Mouse (Mus musculus) intestine, embryonic 14.5 days (tissue): ENCODE results near the gene Clstn1. TPM values are rescaled to one million over a fixed set of nuclear protein-coding genes. Genes with fewer than 3 reads are reported as not detected.

Source experiments
- ATAC-seq: fragments of 200-750 bp; cut with Nextera tagmentation; replicated peaks from 2 replicates; pipeline ENCODE4 v1.8.0; 2017; ENCODE audit warnings: low read depth, moderate number of reproducible peaks, moderate TSS enrichment, moderate library complexity; ENCODE audit not compliant: low FRiP score, low TSS enrichment
- DNase-seq: peaks from one replicate; pipeline ENCODE4 v3.0.0-alpha.2; 2018; ENCODE audit warnings: low spot score
- H3K27ac ChIP-seq: fragments of 300-500 bp; sonication (generic); 2 replicates; pipeline ENCODE4 v1.5.1; 2014; ENCODE audit warnings: low read depth, mild to moderate bottlenecking, control low read depth
- H3K27me3 ChIP-seq: fragments of 300-500 bp; sonication (generic); replicated peaks from 2 replicates; pipeline ENCODE4 v1.6.1; 2014; ENCODE audit warnings: low read length, control low read depth; ENCODE audit not compliant: control insufficient read depth, insufficient read depth
- H3K36me3 ChIP-seq: fragments of 300-500 bp; sonication (generic); 2 replicates; pipeline ENCODE4 v1.6.1; 2014; ENCODE audit warnings: low read length, control low read depth; ENCODE audit not compliant: control insufficient read depth, insufficient read depth
- H3K4me1 ChIP-seq: fragments of 300-500 bp; sonication (generic); replicated peaks from 2 replicates; pipeline ENCODE4 v1.6.1; 2014; ENCODE audit warnings: low read length, control low read depth, mixed read lengths; ENCODE audit not compliant: control insufficient read depth, insufficient read depth
- H3K4me2 ChIP-seq: fragments of 300-500 bp; sonication (generic); 2 replicates; pipeline ENCODE4 v1.6.1; 2014; ENCODE audit warnings: low read length
- H3K4me3 ChIP-seq: fragments of 300-500 bp; sonication (generic); 2 replicates; pipeline ENCODE4 v1.5.1; 2014; ENCODE audit warnings: low read depth, low read length, control low read depth, mixed read lengths
- H3K9ac ChIP-seq: fragments of 300-500 bp; sonication (generic); 2 replicates; pipeline ENCODE4 v1.6.1; 2014; ENCODE audit warnings: mild to moderate bottlenecking, low read length
- H3K9me3 ChIP-seq: fragments of 300-500 bp; sonication (generic); 2 replicates; pipeline ENCODE4 v1.6.1; 2016; ENCODE audit warnings: low read length, control low read depth; ENCODE audit not compliant: control insufficient read depth
- WGBS: fragments of 180-500 bp; shearing (Covaris S2); extraction: QIAGEN DNeasy Blood & Tissue Kit; methylation state at CpG from one replicate; pipeline ENCODE4 v1.1.7; 2014; 5-methylcytosine and 5-hydroxymethylcytosine counted together
- polyA plus RNA-seq: library from polyadenylated mRNA; unstranded; fragments of >200 nt; fragmentation: Nextera tagmentation; extraction: Ambion mirVana; gene quantifications from 2 replicates; pipeline ENCODE4 v1.2.1, GENCODE M21; 2014

Gene Clstn1
- polyA plus RNA-seq, 1 experiment from 2014 or later: 30.8 TPM

GRCm38 (mm10) chr4:149549221-149549925 lies 36.9 kb upstream of the Clstn1 start:
- peak; percentile 84 for DNase-seq
- H3K4me1 ChIP-seq: no peaks in the 10 kb centered on the region

GRCm38 (mm10) chr4:149550866-149551265 lies 35.4 kb upstream of the Clstn1 start:
- Histone ChIP-seq H3K4me2 (no peak overlapping the region), H3K27ac (no peak overlapping the region), H3K36me3 (peaks cover 9% of the 10 kb centered on the region), H3K4me1 (no peaks in the 10 kb centered on the region), H3K4me3 (no peak overlapping the region), H3K9me3 (no peaks in the 10 kb centered on the region), H3K9ac (no peak overlapping the region), H3K27me3 (no peaks in the 10 kb centered on the region)
- DNase-seq (no peak), ATAC-seq (no peak)
- 74% methylated on average over 5 of the region's 5 CpGs for WGBS

More at GRCm38 (mm10) chr4:149549221-149549925, 36.9 kb upstream of the Clstn1 start:
- no peaks in the 10 kb centered on the region for H3K9me3 ChIP-seq
- H3K27me3 ChIP-seq: no peaks in the 10 kb centered on the region
- no peak overlapping the region for H3K4me3 ChIP-seq
- H3K27ac ChIP-seq: no peak overlapping the region
- H3K36me3 ChIP-seq: peaks cover 15% of the 10 kb centered on the region
- H3K9ac ChIP-seq: no peak overlapping the region
- no peak overlapping the region for H3K4me2 ChIP-seq
- WGBS: 62% methylated on average over 9 of the region's 9 CpGs
- ATAC-seq: peak; percentile 82

GRCm38 (mm10) chr4:149551696-149552095 lies 34.6 kb upstream of the Clstn1 start:
- no peak for ATAC-seq
- WGBS: 81% methylated on average over 5 of the region's 5 CpGs
- DNase-seq: no peak
- Histone ChIP-seq H3K9me3 (no peaks in the 10 kb centered on the region), H3K27ac (no peak overlapping the region), H3K4me3 (no peak overlapping the region), H3K27me3 (no peaks in the 10 kb centered on the region), H3K4me2 (no peak overlapping the region), H3K36me3 (peaks cover 2% of the 10 kb centered on the region; the same call in 1 of the 2 replicates), H3K4me1 (no peaks in the 10 kb centered on the region), H3K9ac (no peak overlapping the region)

GRCm38 (mm10) chr4:149553834-149554233 lies 32.4 kb upstream of the Clstn1 start:
- DNase-seq: no peak
- Histone ChIP-seq H3K27me3 (no peaks in the 10 kb centered on the region), H3K4me1 (no peaks in the 10 kb centered on the region), H3K4me2 (no peak overlapping the region), H3K27ac (no peak overlapping the region), H3K4me3 (no peak overlapping the region), H3K9ac (no peak overlapping the region), H3K9me3 (no peaks in the 10 kb centered on the region), H3K36me3 (no peaks in the 10 kb centered on the region; the same call in 1 of the 2 replicates)
- ATAC-seq: no peak
- WGBS: 66% methylated on average over 7 of the region's 7 CpGs

GRCm38 (mm10) chr4:149556111-149556510 lies 30.2 kb upstream of the Clstn1 start:
- ATAC-seq (no peak), DNase-seq (no peak)
- Histone ChIP-seq H3K9me3 (no peaks in the 10 kb centered on the region; the same call in 1 of the 2 replicates), H3K4me1 (no peaks in the 10 kb centered on the region), H3K9ac (no peak overlapping the region), H3K4me3 (no peak overlapping the region), H3K4me2 (no peak overlapping the region), H3K27ac (no peak overlapping the region), H3K36me3 (peaks cover 7% of the 10 kb centered on the region; the same call in 1 of the 2 replicates), H3K27me3 (no peaks in the 10 kb centered on the region)
- WGBS: 90% methylated on average over 4 of the region's 4 CpGs

GRCm38 (mm10) chr4:149557905-149558304 lies 28.4 kb upstream of the Clstn1 start:
- ATAC-seq (no peak), DNase-seq (no peak)
- Histone ChIP-seq H3K27ac (no peak overlapping the region), H3K4me3 (no peak overlapping the region), H3K27me3 (no peaks in the 10 kb centered on the region), H3K36me3 (0 out of 2 replicates have a peak, but pooled peaks cover 7% of the 10 kb centered on the region), H3K4me1 (peaks cover 9% of the 10 kb centered on the region), H3K4me2 (no peak overlapping the region), H3K9me3 (no peaks in the 10 kb centered on the region; the same call in 1 of the 2 replicates), H3K9ac (no peak overlapping the region)
- 83% methylated on average over 5 of the region's 5 CpGs for WGBS

GRCm38 (mm10) chr4:149558389-149558788 lies 27.9 kb upstream of the Clstn1 start:
- ATAC-seq (no peak), DNase-seq (no peak)
- H3K4me3 ChIP-seq: no peak overlapping the region
- 0 out of 2 replicates have a peak, but pooled peaks cover 7% of the 10 kb centered on the region for H3K36me3 ChIP-seq
- H3K27ac ChIP-seq: no peak overlapping the region
- no peaks in the 10 kb centered on the region for H3K27me3 ChIP-seq
- H3K9me3 ChIP-seq: no peaks in the 10 kb centered on the region; the same call in 1 of the 2 replicates
- H3K4me2 ChIP-seq: no peak overlapping the region
- no peak overlapping the region for H3K9ac ChIP-seq
- H3K4me1 ChIP-seq: peaks cover 13% of the 10 kb centered on the region
- 88% methylated on average over 3 of the region's 3 CpGs for WGBS

- no peak overlapping the region for H3K4me3 ChIP-seq
- no peaks in the 10 kb centered on the region for H3K27me3 ChIP-seq
- H3K9me3 ChIP-seq: no peaks in the 10 kb centered on the region; the same call in 1 of the 2 replicates
- no peak for ATAC-seq
- H3K9ac ChIP-seq: no peak overlapping the region
- no peak overlapping the region for H3K4me2 ChIP-seq
- H3K36me3 ChIP-seq: 0 out of 2 replicates have a peak, but pooled peaks cover 7% of the 10 kb centered on the region
- no peak overlapping the region for H3K27ac ChIP-seq
- DNase-seq: no peak
- WGBS: 82% methylated on average over 4 of the region's 4 CpGs
- H3K4me1 ChIP-seq: peaks cover 29% of the 10 kb centered on the region
These were observed 24.9 kb upstream of the Clstn1 start for GRCm38 (mm10) chr4:149561392-149561791.
